Comparison of ENCODE assay signal across 17 mouse cellular contexts in the genomic region with DNA sequence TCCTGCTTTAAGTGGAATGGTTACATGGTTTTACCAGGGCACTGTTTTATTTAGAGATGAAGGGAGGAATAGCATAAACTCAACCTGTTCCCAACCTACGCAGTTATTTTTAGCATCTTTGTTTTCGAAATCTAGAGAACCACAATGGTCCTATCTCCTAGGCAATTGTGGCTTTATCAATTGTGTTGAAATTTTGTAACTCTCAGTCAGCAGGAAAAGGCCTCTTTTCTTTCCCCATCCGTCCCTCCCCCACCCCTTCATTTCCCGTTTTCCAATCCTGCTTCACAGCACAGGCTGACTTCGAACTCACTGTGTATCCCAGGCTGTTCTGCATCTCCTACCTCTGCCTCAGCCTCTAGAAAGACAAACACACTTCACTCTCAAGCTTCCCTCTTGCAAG. TPM values are rescaled to one million over a fixed set of nuclear protein-coding genes. Genes with fewer than 3 reads are reported as not detected.
DNase-seq lines count a peak whose midpoint lies in the region; ATAC-seq and TF ChIP-seq lines count a peak whose summit lies in the region.
"Had no signal": no experiment of that assay in that cellular context is flagged by ENCODE, and none has a peak within 500 bp of the region (broad histone marks: within the 10 kb centered on the region; RNA-seq: fewer than 3 reads in every experiment).

No protein-coding gene starts in this region.

- no peaks in the 10 kb centered on the region for H3K9me3 ChIP-seq in hindbrain, embryonic 15.5 days
- no peaks in the 10 kb centered on the region for H3K9me3 ChIP-seq in hindbrain, embryonic 11.5 days (ENCODE audit: control insufficient read depth, low read length)
- H3K9me3 ChIP-seq: G1E; heart, embryonic 12.5 days; limb, embryonic 13.5 days; stomach, embryonic 15.5 days had no signal

- no peak for TF ChIP-seq CTCF in brain, embryonic 14.5 days (IDR thresholded peaks at IDR 0.05; ENCODE audit: borderline replicate concordance, extremely low read depth, insufficient read depth, insufficient read length)

- ATAC-seq in hindbrain, embryonic 15.5 days (ENCODE audit: low FRiP score, low read depth): no peak
- ATAC-seq in hindbrain, embryonic 11.5 days (ENCODE audit: low FRiP score): no peak
- ATAC-seq in megakaryocyte progenitor cell, adult 5-6 weeks (replicated peaks; ENCODE audit: poor library complexity): peak; percentile 63
- no peak for ATAC-seq in monocyte, adult 5-6 weeks (replicated peaks; ENCODE audit: insufficient number of reproducible peaks, low FRiP score, low TSS enrichment, poor library complexity, severe bottlenecking)
- ATAC-seq: CD4-positive, CD25-positive, alpha-beta regulatory T cell, adult 4 months; intestine, embryonic 16.5 days had no signal

- H3K4me3 ChIP-seq in hindbrain, embryonic 15.5 days: no peak overlapping the region
- no peak overlapping the region for H3K4me3 ChIP-seq in hindbrain, embryonic 11.5 days (ENCODE audit: low read depth, low read length)
- H3K4me3 ChIP-seq: heart, embryonic 12.5 days; limb, embryonic 13.5 days; myocyte; stomach, embryonic 15.5 days had no signal

- no peak overlapping the region for H3K4me2 ChIP-seq in hindbrain, embryonic 15.5 days
- H3K4me2 ChIP-seq in hindbrain, embryonic 11.5 days (replicated peaks; ENCODE audit: low read depth, low read length): no peak overlapping the region
- H3K4me2 ChIP-seq: heart, embryonic 12.5 days; limb, embryonic 13.5 days; stomach, embryonic 15.5 days had no signal

- H3K27ac ChIP-seq in hindbrain, embryonic 15.5 days (replicated peaks): peak overlapping the region; percentile 46
- H3K27ac ChIP-seq in hindbrain, embryonic 11.5 days (ENCODE audit: low read depth, low read length): no peak overlapping the region
- H3K27ac ChIP-seq: limb, embryonic 13.5 days; liver, embryonic 14.5 days; stomach, embryonic 15.5 days had no signal

- 78% methylated on average over 5 of the region's 5 CpGs for WGBS in hindbrain, embryonic 15.5 days
- WGBS in hindbrain, embryonic 11.5 days: 75% methylated on average over 5 of the region's 5 CpGs

- H3K9ac ChIP-seq in hindbrain, embryonic 15.5 days: no peak overlapping the region
- no peak overlapping the region for H3K9ac ChIP-seq in hindbrain, embryonic 11.5 days (ENCODE audit: low read depth, low read length)
- H3K9ac ChIP-seq: heart, embryonic 12.5 days; liver, embryonic 14.5 days; stomach, embryonic 15.5 days had no signal

- H3K4me1 ChIP-seq in hindbrain, embryonic 15.5 days (replicated peaks): peaks cover 15% of the 10 kb centered on the region
- no peaks in the 10 kb centered on the region for H3K4me1 ChIP-seq in hindbrain, embryonic 11.5 days (replicated peaks; ENCODE audit: control insufficient read depth, insufficient read depth, low read length)
- H3K4me1 ChIP-seq: limb, embryonic 13.5 days; stomach, embryonic 15.5 days had no signal

- no peaks in the 10 kb centered on the region for H3K27me3 ChIP-seq in hindbrain, embryonic 15.5 days
- H3K27me3 ChIP-seq in hindbrain, embryonic 11.5 days (ENCODE audit: control insufficient read depth, insufficient read depth, low read length): no peaks in the 10 kb centered on the region
- H3K27me3 ChIP-seq: heart, embryonic 12.5 days; stomach, embryonic 15.5 days had no signal

- no peak for DNase-seq in hindbrain, embryonic 11.5 days (ENCODE audit: low spot score)
- DNase-seq in brain, adult 2 months (ENCODE audit: low read depth, low spot score): peak; percentile 12
- DNase-seq in brain, embryonic 14.5 days (ENCODE audit: low read depth): peak; percentile 8
- DNase-seq in cerebellum, adult 9-10 months: no peak
- DNase-seq: gastrocnemius, postnatal 25 days; spleen, adult 18-20 months had no signal

- no peak for TF ChIP-seq POLR2A in brain, embryonic 14.5 days (IDR thresholded peaks at IDR 0.05; ENCODE audit: borderline replicate concordance, extremely low read depth, insufficient read depth, insufficient read length, poor library complexity, severe bottlenecking)

- no peaks in the 10 kb centered on the region for H3K36me3 ChIP-seq in hindbrain, embryonic 15.5 days
- H3K36me3 ChIP-seq in hindbrain, embryonic 11.5 days (ENCODE audit: control insufficient read depth, insufficient read depth, low read length): no peaks in the 10 kb centered on the region
- H3K36me3 ChIP-seq: G1E; heart, embryonic 12.5 days; limb, embryonic 13.5 days; stomach, embryonic 15.5 days had no signal

RNA-seq across cellular contexts. Expression of gene Mfge8, which starts 45.1 kb away (rescaled TPM):
- polyA plus RNA-seq in hindbrain, embryonic 15.5 days (2015; fragmentation: Nextera tagmentation; extraction: Ambion mirVana): 206 and 214 TPM in 2 replicates
- 73.4 and 75.1 TPM in 2 replicates for polyA plus RNA-seq in hindbrain, embryonic 11.5 days (2014; fragmentation: Nextera tagmentation; extraction: Ambion mirVana)
- 129 and 131 TPM in 2 replicates for polyA plus RNA-seq in brain, embryonic 14.5 days (2012; rRNA removed)
- total RNA-seq in megakaryocyte progenitor cell, adult 5-6 weeks (2015): 8.4 and 10.4 TPM in 2 replicates
- total RNA-seq in megakaryocyte progenitor cell, adult 5-6 weeks (2017): 9.9 and 10.7 TPM in 2 replicates
- 6.0 to 15.7 TPM (median 12.6 TPM) in 3 replicates for total RNA-seq in monocyte, adult 5-6 weeks (2017)

Comparison
In these comparisons a context has a peak if more than half of its experiments do, and no peak if none do; other contexts are left out.
1. DNase-seq: peak in brain, adult 2 months (single experiment) and brain, embryonic 14.5 days (single experiment); none in hindbrain, embryonic 11.5 days (single experiment) and cerebellum, adult 9-10 months (single experiment).